Mouse (Mus musculus) forebrain, embryonic 14.5 days (tissue): ENCODE measurements around the gene Topors. TPM values are rescaled to one million over a fixed set of nuclear protein-coding genes. Genes with fewer than 3 reads are reported as not detected.

Experiments
- ATAC-seq: fragments of 200-750 bp; cut with Nextera tagmentation; 2 replicates; pipeline ENCODE4 v1.8.0; 2017; ENCODE audit warnings: mild to moderate bottlenecking, moderate library complexity
- DNase-seq: peaks from one replicate; pipeline ENCODE4 v3.0.0-alpha.2; 2015; ENCODE audit warnings: low spot score
- H3K27ac ChIP-seq: fragments of 300-500 bp; sonication (generic); 2 replicates; pipeline ENCODE4 v1.5.1; 2014; ENCODE audit warnings: low read depth, mild to moderate bottlenecking, control low read depth, low read length, moderate library complexity
- H3K27me3 ChIP-seq: fragments of 300-500 bp; sonication (generic); replicated peaks from 2 replicates; pipeline ENCODE4 v1.6.1; 2014; ENCODE audit warnings: low read length, control low read depth, mixed read lengths; ENCODE audit not compliant: control insufficient read depth, insufficient read depth
- H3K36me3 ChIP-seq: fragments of 300-500 bp; sonication (generic); 2 replicates; pipeline ENCODE4 v1.6.1; 2014; ENCODE audit warnings: low read length, control low read depth; ENCODE audit not compliant: control insufficient read depth, insufficient read depth
- H3K4me1 ChIP-seq: fragments of 300-500 bp; sonication (generic); 2 replicates; pipeline ENCODE4 v1.6.1; 2014; ENCODE audit warnings: antibody characterized with exemption, low read length, control low read depth; ENCODE audit not compliant: control insufficient read depth, insufficient read depth
- H3K4me2 ChIP-seq: fragments of 300-500 bp; sonication (generic); 2 replicates; pipeline ENCODE4 v1.6.1; 2014; ENCODE audit warnings: mild to moderate bottlenecking, control low read depth, low read length
- H3K4me3 ChIP-seq: fragments of 300-500 bp; sonication (generic); 2 replicates; pipeline ENCODE4 v1.5.1; 2014; ENCODE audit warnings: low read depth, low read length, control low read depth
- H3K9ac ChIP-seq: fragments of 300-500 bp; sonication (generic); 2 replicates; pipeline ENCODE4 v1.6.1; 2014; ENCODE audit warnings: mild to moderate bottlenecking, low read length, control low read depth, moderate library complexity
- H3K9me3 ChIP-seq: fragments of 300-500 bp; sonication (generic); replicated peaks from 2 replicates; pipeline ENCODE4 v1.6.1; 2016; ENCODE audit warnings: low read length, control low read depth, mixed read lengths; ENCODE audit not compliant: control insufficient read depth
- WGBS: fragments of 180-500 bp; shearing (Covaris S2); extraction: QIAGEN DNeasy Blood & Tissue Kit; methylation state at CpG from one replicate; pipeline ENCODE4 v1.1.7; 2014; 5-methylcytosine and 5-hydroxymethylcytosine counted together
- polyA plus RNA-seq: library from polyadenylated mRNA; unstranded; fragments of >200 nt; fragmentation: Nextera tagmentation; extraction: Ambion mirVana; gene quantifications from 2 replicates; pipeline ENCODE4 v1.2.1, GENCODE M21; 2014

Gene Topors
- polyA plus RNA-seq, 1 experiment from 2014 or later = 33.4 TPM

GRCm38 (mm10) chr4:40267681-40268080 lies 2.0 kb downstream of the Topors start:
- peaks cover 26% of the 10 kb centered on the region for H3K36me3 ChIP-seq
- WGBS = 69% methylated on average over 7 of the region's 7 CpGs
- peak overlapping the region; percentile 81 for H3K4me3 ChIP-seq
- ATAC-seq (no peak), DNase-seq (no peak)
- peaks cover 10% of the 10 kb centered on the region for H3K4me1 ChIP-seq
- peak overlapping the region; percentile 71 for H3K27ac ChIP-seq
- peak overlapping the region; percentile 84 for H3K9ac ChIP-seq
- no peaks in the 10 kb centered on the region for H3K9me3 ChIP-seq
- no peaks in the 10 kb centered on the region for H3K27me3 ChIP-seq
- H3K4me2 ChIP-seq = peak overlapping the region; percentile 86

GRCm38 (mm10) chr4:40264321-40264720 lies 5.3 kb downstream of the Topors start:
- peaks cover 50% of the 10 kb centered on the region for H3K36me3 ChIP-seq
- no peak for ATAC-seq

DNA sequence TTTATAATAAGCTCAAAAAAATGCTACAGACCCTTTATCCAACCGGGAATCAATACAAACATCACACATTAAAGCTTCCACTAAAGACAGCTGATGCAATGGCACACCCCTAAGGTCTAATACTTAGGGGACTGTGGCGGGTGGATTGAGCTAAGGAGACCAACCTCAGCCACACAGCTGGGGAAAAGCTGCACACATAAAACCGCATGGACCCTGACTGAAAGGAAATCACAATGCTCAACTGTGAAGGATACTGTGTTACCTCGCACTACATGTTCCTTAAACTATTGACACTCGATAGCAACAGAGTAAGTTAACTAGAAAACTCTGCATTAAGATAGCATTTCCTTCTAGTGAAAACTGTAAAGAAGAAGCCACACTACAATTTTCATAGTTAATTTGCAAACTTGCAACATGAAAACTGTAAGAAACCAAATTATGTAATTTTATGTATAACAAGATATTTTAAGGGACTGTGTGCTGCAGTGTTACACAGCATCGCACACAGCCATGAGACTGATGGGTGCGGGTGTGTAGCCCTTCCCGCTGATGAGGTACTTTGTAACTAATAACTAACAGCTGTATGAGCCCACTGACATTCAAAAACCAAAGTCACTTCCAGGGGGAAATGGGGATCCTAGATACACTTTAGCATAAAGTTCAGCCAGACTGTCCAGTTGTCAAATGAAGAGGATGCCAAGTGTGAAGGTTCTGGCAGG lies 15.1 kb downstream of the Topors start:
- Histone ChIP-seq H3K27ac (no peak overlapping the region), H3K9ac (no peak overlapping the region), H3K4me1 (no peaks in the 10 kb centered on the region), H3K36me3 (peaks cover 12% of the 10 kb centered on the region), H3K4me3 (no peak overlapping the region), H3K27me3 (no peaks in the 10 kb centered on the region), H3K4me2 (no peak overlapping the region), H3K9me3 (no peaks in the 10 kb centered on the region)
- WGBS = 92% methylated on average over 8 of the region's 8 CpGs
- no peak for ATAC-seq
- DNase-seq = no peak

More at GRCm38 (mm10) chr4:40264321-40264720, 5.3 kb downstream of the Topors start:
- Histone ChIP-seq H3K9me3 (no peaks in the 10 kb centered on the region), H3K4me1 (peaks cover 10% of the 10 kb centered on the region), H3K4me2 (no peak overlapping the region), H3K4me3 (no peak overlapping the region), H3K9ac (no peak overlapping the region), H3K27me3 (no peaks in the 10 kb centered on the region), H3K27ac (no peak overlapping the region)
- 96% methylated on average over 1 of the region's 1 CpGs for WGBS
- no peak for DNase-seq

DNA sequence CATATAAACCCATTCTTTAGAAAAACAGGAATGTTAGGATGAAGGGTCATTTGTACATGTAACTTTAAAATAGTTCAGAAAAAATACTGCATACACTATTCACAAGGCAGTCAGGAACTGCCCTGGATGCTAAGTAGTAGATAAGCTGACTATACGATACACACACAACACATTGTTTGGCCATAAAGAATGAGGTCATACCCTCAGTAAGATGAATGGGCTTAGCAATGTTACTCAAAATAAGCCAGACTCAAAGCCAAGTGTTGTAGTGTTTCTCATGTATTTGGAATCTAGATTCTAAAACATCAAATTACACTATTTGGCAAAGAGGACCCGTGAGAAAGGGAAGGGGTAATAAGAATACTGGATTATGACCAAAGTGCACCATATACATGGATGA lies 15.9 kb downstream of the Topors start:
- peaks cover 7% of the 10 kb centered on the region; the same call in 1 of the 2 replicates for H3K36me3 ChIP-seq
- no peak overlapping the region for H3K4me3 ChIP-seq
- H3K4me1 ChIP-seq = no peaks in the 10 kb centered on the region
- H3K9ac ChIP-seq = no peak overlapping the region
- no peak for DNase-seq
- 64% methylated on average over 2 of the region's 2 CpGs for WGBS
- ATAC-seq = no peak
- H3K27ac ChIP-seq = no peak overlapping the region
- H3K27me3 ChIP-seq = no peaks in the 10 kb centered on the region
- H3K4me2 ChIP-seq = no peak overlapping the region
- no peaks in the 10 kb centered on the region for H3K9me3 ChIP-seq

DNA sequence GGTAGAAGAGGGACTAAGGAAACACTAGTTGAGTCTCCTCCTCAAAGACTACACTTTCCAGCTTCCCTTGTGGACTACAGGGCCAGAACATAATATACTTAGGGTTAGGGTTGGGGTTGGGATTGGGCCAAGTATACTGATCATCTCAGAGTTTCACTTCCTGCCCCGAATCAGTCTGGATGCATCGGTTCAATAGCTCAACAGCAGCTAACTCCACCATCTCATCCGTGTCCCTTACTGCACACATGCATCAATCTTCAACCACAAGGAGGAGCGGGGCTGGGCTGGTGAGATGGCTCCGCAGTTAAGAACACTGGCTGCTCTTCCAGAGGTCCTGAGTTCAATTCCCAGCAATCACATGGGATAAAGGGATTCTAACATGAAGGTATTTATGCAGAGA lies 18.7 kb downstream of the Topors start:
- H3K9me3 ChIP-seq = no peaks in the 10 kb centered on the region
- H3K9ac ChIP-seq = no peak overlapping the region
- no peaks in the 10 kb centered on the region for H3K4me1 ChIP-seq
- H3K4me3 ChIP-seq = no peak overlapping the region
- H3K27me3 ChIP-seq = no peaks in the 10 kb centered on the region
- H3K36me3 ChIP-seq = no peaks in the 10 kb centered on the region
- 91% methylated on average over 5 of the region's 5 CpGs for WGBS
- ATAC-seq (no peak), DNase-seq (no peak)
- H3K27ac ChIP-seq = no peak overlapping the region
- H3K4me2 ChIP-seq = no peak overlapping the region

- Histone ChIP-seq H3K4me2 (no peak overlapping the region), H3K36me3 (no peaks in the 10 kb centered on the region), H3K4me3 (no peak overlapping the region), H3K27me3 (no peaks in the 10 kb centered on the region), H3K4me1 (peaks cover 3% of the 10 kb centered on the region; the same call in 1 of the 2 replicates), H3K9ac (no peak overlapping the region), H3K27ac (no peak overlapping the region), H3K9me3 (no peaks in the 10 kb centered on the region)
- ATAC-seq (no peak), DNase-seq (no peak)
- 87% methylated on average over 8 of the region's 8 CpGs for WGBS
Measured at GRCm38 (mm10) chr4:40244035-40244434, 25.6 kb downstream of the Topors start.

GRCm38 (mm10) chr4:40243006-40243405 lies 26.6 kb downstream of the Topors start:
- Histone ChIP-seq H3K4me3 (no peak overlapping the region), H3K4me1 (peaks cover 3% of the 10 kb centered on the region; the same call in 1 of the 2 replicates), H3K9ac (no peak overlapping the region), H3K36me3 (no peaks in the 10 kb centered on the region), H3K9me3 (no peaks in the 10 kb centered on the region), H3K27me3 (no peaks in the 10 kb centered on the region), H3K27ac (no peak overlapping the region), H3K4me2 (no peak overlapping the region)
- WGBS = 78% methylated on average over 4 of the region's 4 CpGs
- DNase-seq (no peak), ATAC-seq (no peak)

DNA sequence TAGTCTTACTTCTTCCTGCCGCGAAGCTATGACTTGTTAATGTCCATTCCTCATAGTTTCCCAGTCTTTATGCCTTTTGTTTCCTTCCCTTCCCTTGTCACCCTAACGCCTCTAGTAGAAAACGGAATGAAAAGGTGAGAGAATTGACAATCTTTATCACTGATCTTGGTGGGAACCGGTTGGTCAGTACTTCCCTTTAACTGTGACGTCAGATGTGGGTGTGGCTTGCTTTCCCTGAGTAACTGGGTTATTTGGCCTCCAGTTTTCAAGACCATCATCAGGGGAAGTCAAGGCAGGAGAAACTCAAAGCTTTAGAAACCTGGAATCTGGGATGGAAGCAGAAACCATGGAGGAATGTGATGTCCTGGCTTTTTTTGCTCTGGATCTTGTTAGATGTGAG lies 27.7 kb downstream of the Topors start:
- 53% methylated on average over 6 of the region's 6 CpGs for whole genome bisulfite sequencing
- Histone ChIP-seq H3K9ac (no peak overlapping the region), H3K4me3 (no peak overlapping the region), H3K36me3 (no peaks in the 10 kb centered on the region), H3K27me3 (no peaks in the 10 kb centered on the region), H3K9me3 (no peaks in the 10 kb centered on the region), H3K4me2 (no peak overlapping the region), H3K4me1 (peaks cover 3% of the 10 kb centered on the region; the same call in 1 of the 2 replicates), H3K27ac (no peak overlapping the region)
- DNase-seq (no peak), ATAC-seq (no peak)

GRCm38 (mm10) chr4:40240272-40240744 lies 29.3 kb downstream of the Topors start:
- 0 out of 2 replicates have a peak, but pooled peaks have one; percentile 37 for ATAC-seq
- H3K27ac ChIP-seq = no peak overlapping the region
- H3K4me2 ChIP-seq = peak overlapping the region; percentile 82
- H3K36me3 ChIP-seq = no peaks in the 10 kb centered on the region
- H3K9ac ChIP-seq = peak overlapping the region; percentile 55; the same call in 1 of the 2 replicates
- H3K4me1 ChIP-seq = peaks cover 3% of the 10 kb centered on the region; the same call in 1 of the 2 replicates
- no peak for DNase-seq
- no peaks in the 10 kb centered on the region for H3K27me3 ChIP-seq
- 49% methylated on average over 5 of the region's 5 CpGs for WGBS
- no peaks in the 10 kb centered on the region for H3K9me3 ChIP-seq
- peak overlapping the region; percentile 41 for H3K4me3 ChIP-seq
